Mouse (Mus musculus) heart, adult 2 months (tissue): ENCODE results near the gene Ube2e1.

Experiments
- CTCF ChIP-seq: fragments of 200-600 bp; IDR thresholded peaks from 2 replicates; pipeline ENCODE4 v1.8.1; 2022; ENCODE audit warnings: antibody characterized with exemption, mild to moderate bottlenecking, moderate library complexity
- POLR2A ChIP-seq: fragments of 200-500 bp; IDR thresholded peaks from 2 replicates; pipeline ENCODE4 v1.6.1; 2011; ENCODE audit warnings: mild to moderate bottlenecking, low read depth, low read length, control low read depth; ENCODE audit not compliant: insufficient read depth

GRCm38 (mm10) chr14:18285476-18285875 is 46.2 kb downstream of the Ube2e1 start:
- no peak for TF ChIP-seq CTCF
- no peak for TF ChIP-seq POLR2A
